Mouse (Mus musculus): ENCODE measurements at regions not wholly inside any gene's neighbourhood (a gene's known extent, or its start where the extent isn't known, plus 50 kb on each side); places are given as distances from the start of the nearest gene placed in this dataset.

- no peak overlapping the region for H3K4me3 ChIP-seq
- WGBS = 81% methylated on average over 6 of the region's 6 CpGs
- H3K36me3 ChIP-seq (replicated peaks) = no peaks in the 10 kb centered on the region
- no peaks in the 10 kb centered on the region for H3K9me3 ChIP-seq
- DNase-seq (ENCODE audit: low spot score) = no peak
- H3K27me3 ChIP-seq (replicated peaks; ENCODE audit: low read depth, poor library complexity, severe bottlenecking) = no peaks in the 10 kb centered on the region
- no peaks in the 10 kb centered on the region for H3K4me1 ChIP-seq
- H3K27ac ChIP-seq (replicated peaks) = no peak overlapping the region
These were observed 68.1 kb upstream of the Ufm1 start for GRCm38 (mm10) chr3:53931745-53932144.

DNA sequence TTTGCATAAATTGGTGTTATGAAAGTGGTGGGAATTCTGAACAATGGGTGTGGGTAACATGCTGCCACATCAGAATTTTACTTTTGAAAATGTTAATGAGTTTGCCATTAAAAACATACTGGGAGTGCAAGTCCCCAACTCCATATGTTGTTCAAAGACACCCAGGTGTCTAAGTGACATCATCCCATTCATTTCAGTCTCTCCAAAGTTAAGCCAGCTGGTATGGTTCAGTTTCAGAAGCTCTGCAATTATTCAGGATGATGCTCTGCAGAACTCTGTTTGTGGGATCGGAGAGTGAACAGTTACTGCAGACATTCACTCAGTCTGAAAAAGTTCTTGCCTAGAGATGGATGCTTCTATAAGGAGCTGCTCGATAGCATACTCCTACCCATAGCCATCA is 56.3 kb upstream of the Ufm1 start:
- H3K27me3 ChIP-seq (replicated peaks; ENCODE audit: low read depth, poor library complexity, severe bottlenecking) = no peaks in the 10 kb centered on the region
- H3K27ac ChIP-seq (replicated peaks) = no peak overlapping the region
- H3K4me1 ChIP-seq = no peaks in the 10 kb centered on the region
- H3K36me3 ChIP-seq (replicated peaks) = no peaks in the 10 kb centered on the region
- 84% methylated on average over 2 of the region's 2 CpGs for WGBS
- H3K4me3 ChIP-seq = no peak overlapping the region
- H3K9me3 ChIP-seq = no peaks in the 10 kb centered on the region
- DNase-seq (ENCODE audit: low spot score) = no peak

- Histone ChIP-seq H3K4me1 (no peaks in the 10 kb centered on the region), H3K36me3 (replicated peaks) (no peaks in the 10 kb centered on the region), H3K27ac (replicated peaks) (no peak overlapping the region), H3K27me3 (replicated peaks; ENCODE audit: low read depth, poor library complexity, severe bottlenecking) (no peaks in the 10 kb centered on the region), H3K9me3 (no peaks in the 10 kb centered on the region), H3K4me3 (no peak overlapping the region)
- no peak for DNase-seq (ENCODE audit: low spot score)
- WGBS = 90% methylated on average over 3 of the region's 3 CpGs
These were observed 55.9 kb upstream of the Ufm1 start for GRCm38 (mm10) chr3:53919541-53919940.

GRCm38 (mm10) chr3:53917960-53918359 is 54.3 kb upstream of the Ufm1 start:
- Histone ChIP-seq H3K4me1 (no peaks in the 10 kb centered on the region), H3K9me3 (no peaks in the 10 kb centered on the region), H3K36me3 (replicated peaks) (no peaks in the 10 kb centered on the region), H3K27me3 (replicated peaks; ENCODE audit: low read depth, poor library complexity, severe bottlenecking) (no peaks in the 10 kb centered on the region), H3K4me3 (no peak overlapping the region), H3K27ac (replicated peaks) (no peak overlapping the region)
- no peak for DNase-seq (ENCODE audit: low spot score)
- WGBS = 82% methylated on average over 3 of the region's 3 CpGs

DNA sequence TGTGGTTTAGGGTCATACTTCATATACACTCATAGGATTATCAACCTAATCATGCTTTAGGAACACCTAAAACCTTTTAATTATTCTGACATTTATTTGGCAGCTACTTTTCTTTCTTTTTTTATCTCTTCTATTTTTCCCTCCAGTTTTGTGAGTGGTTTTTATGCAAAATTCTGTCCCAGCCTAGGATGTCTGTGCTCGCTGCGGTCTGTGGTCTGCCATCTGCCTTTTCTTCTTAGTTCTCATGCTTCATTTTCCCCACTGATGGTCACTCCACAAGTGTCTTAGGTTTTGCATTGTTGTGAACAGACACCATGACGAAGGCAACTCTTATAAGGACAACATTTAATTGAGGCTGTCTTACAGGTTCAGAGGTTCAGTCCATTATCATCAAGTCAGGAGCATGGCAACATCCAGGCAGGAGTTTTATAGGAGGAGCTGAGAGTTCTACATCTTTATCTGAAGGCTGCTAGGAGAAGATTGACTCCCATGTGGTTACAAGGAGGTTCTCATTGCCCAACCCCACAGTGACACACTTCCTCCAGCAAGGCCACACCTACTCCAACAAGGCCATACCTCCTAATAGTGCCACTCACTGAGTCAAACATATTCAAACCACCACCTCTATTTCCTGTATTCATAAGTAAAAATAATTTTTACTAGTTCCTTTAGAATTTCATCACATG is 50.5 kb upstream of the Ufm1 start:
- Histone ChIP-seq H3K36me3 (replicated peaks) (no peaks in the 10 kb centered on the region), H3K4me3 (no peak overlapping the region), H3K9me3 (no peaks in the 10 kb centered on the region), H3K27ac (replicated peaks) (no peak overlapping the region), H3K27me3 (replicated peaks; ENCODE audit: low read depth, poor library complexity, severe bottlenecking) (no peaks in the 10 kb centered on the region), H3K4me1 (no peaks in the 10 kb centered on the region)
- 90% methylated on average over 3 of the region's 3 CpGs for WGBS
- no peak for DNase-seq (ENCODE audit: low spot score)
